Mouse (Mus musculus) left cerebral cortex, postnatal 36 days (tissue): ENCODE results near the gene Ngly1. TPM values are rescaled to one million over a fixed set of nuclear protein-coding genes. Genes with fewer than 3 reads are reported as not detected.

Experiments used
- DNase-seq, 2 experiments: peaks; one replicate each; pipeline ENCODE4 v3.0.0; 2021 to 2022; ENCODE audit warnings: low spot score in 2 of 2, mixed read lengths in 1 of 2
- intact Hi-C: fragments of 180-260 bp; cut with DNase I; formaldehyde crosslinking; loops from one replicate; pipeline ENCODE4 v1.15.1; 2025
- total RNA-seq, 2 experiments: library from RNA; stranded (reverse); gene quantifications; 2 replicates each; pipeline ENCODE4 v1.2.3; 2021

The Ngly1 gene
- total RNA-seq = 10 to 100 TPM; 29.1 to 33.4 TPM

DNA sequence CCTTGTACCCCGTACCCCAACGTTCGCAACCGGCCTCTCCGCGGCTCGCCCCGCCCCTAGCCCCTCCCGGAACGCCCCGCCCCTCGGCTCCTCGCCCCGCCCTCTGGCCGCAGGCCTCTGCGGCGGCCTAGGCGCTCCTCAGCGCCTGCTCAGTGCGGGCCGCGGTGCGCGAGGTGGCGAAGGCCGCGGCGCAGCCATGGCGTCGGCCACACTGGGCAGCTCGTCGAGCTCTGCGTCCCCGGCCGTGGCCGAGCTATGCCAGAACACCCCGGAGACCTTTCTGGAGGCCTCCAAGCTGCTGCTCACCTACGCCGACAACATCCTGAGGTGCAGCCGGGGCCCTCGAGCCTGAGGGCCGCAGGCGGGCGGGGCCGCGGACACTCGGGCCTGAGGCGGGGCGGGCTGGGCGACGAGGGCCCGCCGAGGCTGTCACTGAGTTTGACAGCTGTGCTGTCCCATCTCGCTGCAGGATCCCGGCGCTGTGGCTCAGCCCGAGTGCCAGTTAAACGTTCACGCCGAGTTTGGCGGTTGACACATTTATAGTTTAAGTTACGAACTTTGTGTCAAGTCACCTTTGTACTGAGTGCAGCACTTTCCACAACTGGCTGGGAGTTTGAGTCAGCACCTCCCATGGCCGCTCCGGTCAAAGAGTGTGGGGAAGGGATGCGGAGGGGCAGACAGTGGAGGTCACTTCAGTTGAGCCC, at the start of gene Ngly1, which contains the start of gene Oxsm:
Gene Ngly1 (plus strand): TSS at position 110 of the 704 bp plus-strand sequence.
Gene Oxsm (minus strand): TSS at position 638 of the 704 bp plus-strand sequence.
- DNase-seq = peak; percentile 83 to 89
- intact Hi-C loops = loop anchor here (2.0 to 5.0 kb wide), 2 partner anchors 115 to 133 kb away; partner anchors contain the start of gene Top2b

- no peak for DNase-seq
- intact Hi-C loops = loop anchor here (5.0 kb wide), 1 partner anchor 1333 kb away; no protein-coding TSS in a partner anchor
These were observed 48.7 kb upstream of the Ngly1 start for GRCm38 (mm10) chr14:16200220-16200912.

DNA sequence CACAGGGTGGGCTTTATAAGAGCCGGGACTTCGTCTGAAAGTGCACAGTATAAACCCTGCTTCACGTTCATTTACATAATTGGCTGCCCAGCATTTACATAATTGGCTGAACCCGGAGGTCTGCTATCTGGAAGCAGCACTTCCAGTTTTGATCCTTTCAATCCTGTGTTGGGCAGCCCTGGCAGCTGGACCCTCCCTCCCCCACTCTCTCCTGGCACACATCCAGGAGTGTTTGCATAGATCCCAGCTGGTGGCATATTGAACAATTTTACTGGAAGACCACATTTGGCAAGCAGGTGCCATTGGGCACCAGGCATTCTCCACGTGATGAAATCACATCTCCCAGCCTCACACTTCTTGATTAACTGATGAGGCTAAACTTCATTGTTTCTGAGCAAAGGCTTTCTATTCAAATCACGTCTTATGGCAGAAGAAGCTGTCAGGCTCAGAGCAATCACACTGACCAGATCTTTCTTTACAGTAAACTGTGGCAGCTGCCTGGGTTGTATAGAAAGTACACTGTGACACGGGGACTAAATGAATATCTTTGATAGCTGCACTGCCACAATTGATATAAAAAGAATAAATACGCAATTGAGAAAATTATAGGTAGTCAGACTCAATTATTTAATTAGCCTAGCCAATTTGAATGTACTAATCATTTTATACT, 48.0 kb upstream of the Ngly1 start:
- intact Hi-C loops = loop anchor here (5.0 kb wide), 1 partner anchor 1334 kb away; no protein-coding TSS in a partner anchor
- peak; percentile 24 to 37 for DNase-seq

DNA sequence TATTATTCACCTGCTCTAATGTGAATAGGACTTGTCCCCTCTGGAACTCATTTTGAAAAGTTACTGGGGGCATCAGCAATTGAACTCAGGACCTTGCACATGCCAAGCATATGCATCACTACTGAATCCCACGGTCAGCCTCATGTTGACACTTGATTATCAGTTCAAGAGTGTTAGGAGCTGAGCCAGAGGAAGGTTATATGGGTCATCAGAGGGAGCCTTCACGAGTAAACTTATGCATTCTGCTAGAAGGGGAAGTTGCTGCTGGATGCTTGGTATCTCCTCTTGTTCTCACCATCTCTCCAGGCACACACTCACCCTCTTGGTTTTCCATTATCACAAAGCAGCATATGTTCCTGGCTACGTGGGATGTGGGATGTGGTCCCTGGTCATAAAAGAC, 47.4 kb upstream of the Ngly1 start:
- no peak for DNase-seq
- intact Hi-C loops = loop anchor here (5.0 kb wide), 1 partner anchor 1334 kb away; no protein-coding TSS in a partner anchor

DNA sequence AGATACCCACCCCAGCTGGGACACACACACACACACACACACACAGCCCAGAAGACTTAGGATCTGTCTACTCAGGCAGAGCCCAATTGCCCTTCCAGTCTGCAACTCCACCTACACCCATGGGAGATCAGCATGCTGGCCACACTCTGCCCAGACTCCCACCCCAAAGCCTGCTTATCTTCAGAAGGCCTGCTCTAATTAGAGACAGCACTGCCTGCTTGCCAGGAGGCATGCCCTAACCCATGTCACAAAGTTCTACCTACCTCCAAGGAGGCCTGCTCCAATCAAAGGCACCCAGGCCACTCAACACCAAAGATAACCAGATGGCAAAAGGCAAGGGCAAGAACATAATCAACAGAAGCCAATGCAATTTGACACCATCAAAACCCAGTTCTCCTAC, 41.4 kb upstream of the Ngly1 start:
- DNase-seq = no peak
- intact Hi-C loops = no loop called here

GRCm38 (mm10) chr14:16219015-16219414, 30.1 kb upstream of the Ngly1 start:
- intact Hi-C loops = no loop called here
- DNase-seq = no peak

- intact Hi-C loops = no loop called here
These were observed 19.7 kb upstream of the Ngly1 start for GRCm38 (mm10) chr14:16229395-16229794.

GRCm38 (mm10) chr14:16230581-16230980, 18.5 kb upstream of the Ngly1 start:
- no peak for DNase-seq
- intact Hi-C loops = no loop called here

More at GRCm38 (mm10) chr14:16229395-16229794, 19.7 kb upstream of the Ngly1 start:
- DNase-seq = no peak

GRCm38 (mm10) chr14:16233515-16233914, 15.6 kb upstream of the Ngly1 start:
- no peak for DNase-seq
- intact Hi-C loops = no loop called here

DNA sequence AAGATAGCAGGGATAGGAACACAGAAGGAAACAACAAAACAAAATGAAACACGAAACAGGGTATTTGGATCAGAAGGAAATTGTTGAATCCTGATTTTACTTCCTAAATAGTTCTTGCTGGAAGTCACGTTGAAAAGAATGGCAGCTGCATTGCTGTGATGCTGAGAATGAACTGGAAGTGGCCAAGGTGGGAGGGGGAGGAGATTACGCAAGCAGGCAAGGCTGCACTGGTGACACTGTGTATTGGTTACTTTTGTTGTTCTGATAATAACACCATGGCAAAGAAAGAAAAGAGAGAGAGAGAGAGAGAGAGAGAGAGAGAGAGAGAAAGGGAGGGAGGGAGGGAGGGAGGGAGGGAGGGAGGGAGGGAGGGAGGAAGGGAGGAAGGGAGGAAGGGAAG, 12.6 kb upstream of the Ngly1 start:
- intact Hi-C loops = no loop called here

DNA sequence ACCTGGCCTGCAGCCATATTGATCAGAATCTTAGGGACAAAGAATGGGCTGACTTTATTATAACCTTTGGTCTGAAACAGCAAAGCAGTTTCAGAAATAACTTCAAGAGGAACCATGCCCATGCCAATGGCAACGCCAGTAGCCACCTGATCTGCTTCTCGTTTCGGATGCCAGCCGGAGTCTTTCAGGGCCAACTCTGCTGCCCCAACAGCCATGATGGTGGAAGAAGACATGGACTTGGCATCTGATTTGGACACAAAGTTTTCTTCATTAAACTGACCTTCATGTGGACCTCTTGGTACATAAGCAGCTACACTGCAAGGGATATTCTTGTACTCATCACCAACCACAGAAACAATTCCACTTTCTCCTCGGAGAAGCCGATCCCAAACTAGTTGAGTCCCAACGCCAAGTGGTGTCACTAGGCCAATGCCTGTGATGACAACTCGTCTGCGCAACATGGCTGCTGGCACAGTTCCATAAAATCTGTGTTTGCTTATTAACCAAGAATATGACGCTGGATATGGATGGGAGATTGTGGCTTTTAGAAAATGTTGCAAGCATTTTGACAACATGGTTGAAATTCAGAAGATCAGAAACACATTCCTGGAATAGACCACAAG, 6.8 kb upstream of the Ngly1 start:
- no peak for DNase-seq
- intact Hi-C loops = no loop called here

More for the DNA sequence above, 12.6 kb upstream of the Ngly1 start:
- no peak for DNase-seq

DNA sequence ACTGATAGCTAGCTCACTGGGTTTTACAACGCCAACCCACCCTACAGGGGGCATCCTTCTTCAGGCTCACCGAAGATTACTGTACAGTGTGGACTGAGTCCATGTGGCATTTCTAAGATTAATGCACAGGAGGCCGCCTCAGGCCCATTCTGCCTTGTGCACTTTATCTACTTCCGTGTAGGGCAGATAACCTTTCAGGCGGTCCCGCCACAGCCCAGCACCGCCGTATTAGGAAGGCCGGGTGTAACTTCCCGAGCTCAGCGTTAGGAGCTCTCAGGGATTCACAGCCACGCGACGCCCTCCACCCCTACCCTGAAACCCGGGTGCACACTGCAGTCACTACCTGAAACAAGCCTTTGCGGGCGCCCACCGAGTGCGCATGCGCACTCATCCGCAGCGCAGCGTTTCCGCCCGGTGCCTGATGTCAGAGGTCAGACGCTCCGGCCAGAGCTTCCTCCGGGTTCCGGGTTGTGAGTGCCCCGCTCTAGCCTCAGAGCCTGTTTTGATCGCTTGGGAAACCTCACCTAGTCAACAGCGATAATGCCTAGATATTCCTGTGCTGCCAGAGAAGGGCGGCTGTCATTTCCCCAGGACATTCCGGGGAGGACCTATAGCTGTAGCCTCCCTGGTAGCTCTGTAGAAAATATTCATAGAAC, 6.0 kb upstream of the Ngly1 start:
- peak; percentile 92 to 94 for DNase-seq
- intact Hi-C loops = no loop called here

- intact Hi-C loops = no loop called here
- DNase-seq = no peak
These were observed 5.4 kb upstream of the Ngly1 start for GRCm38 (mm10) chr14:16243603-16244209.

DNA sequence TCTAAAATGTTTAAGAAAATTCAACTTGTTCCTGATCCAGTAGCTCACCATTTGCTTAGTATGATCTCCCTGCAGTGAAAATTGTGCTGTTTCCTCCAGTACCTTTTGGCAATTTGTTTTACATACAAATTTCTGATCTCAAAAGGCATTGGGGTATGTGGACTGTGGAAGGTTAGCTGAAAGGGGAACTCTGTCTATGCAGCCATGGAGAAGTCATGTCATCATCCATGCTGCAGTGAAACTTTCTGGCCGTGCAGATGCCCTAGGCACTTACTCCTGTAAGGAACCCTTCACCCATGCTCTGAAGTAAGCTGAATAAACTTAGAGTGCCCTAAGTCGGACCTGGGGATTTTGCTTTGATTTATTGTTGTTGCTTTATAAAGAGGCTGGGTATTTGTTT, 4.7 kb upstream of the Ngly1 start:
- intact Hi-C loops = no loop called here
- no peak for DNase-seq

DNA sequence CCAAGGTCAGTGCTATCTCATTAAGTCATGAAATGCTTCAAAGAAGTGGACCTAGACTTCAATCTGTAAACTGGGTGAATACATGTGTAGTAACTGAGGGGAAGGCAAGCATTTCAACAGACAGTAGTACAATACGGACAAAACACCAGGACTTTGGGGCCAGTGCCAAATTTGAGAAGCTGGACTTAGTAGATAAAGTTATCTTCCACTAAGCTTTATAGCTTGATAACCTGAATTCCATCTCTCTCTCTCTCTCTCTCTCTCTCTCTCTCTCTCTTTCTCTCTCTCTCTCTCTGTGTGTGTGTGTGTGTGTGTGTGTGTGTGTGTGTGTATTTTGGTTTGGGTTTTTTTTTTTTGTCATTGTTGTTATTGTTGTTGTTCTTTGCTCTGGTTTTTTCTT, 4.0 kb upstream of the Ngly1 start:
- intact Hi-C loops = loop anchor here (5.0 kb wide), 1 partner anchor 137 kb away; no protein-coding TSS in a partner anchor
- no peak for DNase-seq

GRCm38 (mm10) chr14:16246340-16246912, 2.7 kb upstream of the Ngly1 start:
- DNase-seq = no peak
- intact Hi-C loops = loop anchor here (5.0 kb wide), 1 partner anchor 136 kb away; no protein-coding TSS in a partner anchor

DNA sequence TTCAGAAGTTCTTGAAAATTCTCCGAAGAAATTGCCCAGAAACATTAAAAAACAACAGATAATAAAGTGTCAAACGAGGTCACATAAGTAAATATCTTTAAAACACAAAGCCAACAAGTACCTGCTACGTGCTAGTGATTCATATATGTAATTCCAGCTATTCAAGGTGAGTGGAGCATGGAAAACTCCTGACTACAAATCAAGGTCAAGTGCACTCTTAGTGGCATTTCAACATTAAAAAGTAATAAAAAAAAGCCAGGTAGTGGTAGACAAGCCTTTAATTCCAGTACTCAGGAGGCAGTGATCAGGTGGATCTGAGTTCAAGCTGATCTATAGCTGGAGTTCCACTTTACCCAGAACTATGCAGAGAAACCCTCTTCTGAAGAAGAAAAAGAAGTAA, 945 bp upstream of the Ngly1 start:
- no peak for DNase-seq
- intact Hi-C loops = loop anchor here (2.0 to 5.0 kb wide), 2 partner anchors 117 to 134 kb away; partner anchors contain the start of gene Top2b

GRCm38 (mm10) chr14:16248603-16249157, 400 bp upstream of the Ngly1 start:
- intact Hi-C loops = loop anchor here (2.0 to 5.0 kb wide), 2 partner anchors 116 to 134 kb away; partner anchors contain the start of gene Top2b
- no peak for DNase-seq
